Mouse (Mus musculus) hindbrain, embryonic 12.5 days (tissue): ENCODE results near the gene Gm20388. TPM values are rescaled to one million over a fixed set of nuclear protein-coding genes. Genes with fewer than 3 reads are reported as not detected.

ENCODE experiments used
- ATAC-seq: fragments of 200-750 bp; cut with Nextera tagmentation; 2 replicates; pipeline ENCODE4 v1.8.0; 2017; ENCODE audit warnings: moderate TSS enrichment; ENCODE audit not compliant: low FRiP score
- H3K27ac ChIP-seq: fragments of 300-500 bp; sonication (generic); 2 replicates; pipeline ENCODE4 v1.5.1; 2016; ENCODE audit warnings: mild to moderate bottlenecking
- H3K27me3 ChIP-seq: fragments of 300-500 bp; sonication (generic); 2 replicates; pipeline ENCODE4 v1.6.1; 2016; ENCODE audit warnings: mild to moderate bottlenecking
- H3K36me3 ChIP-seq: fragments of 300-500 bp; sonication (generic); 2 replicates; pipeline ENCODE4 v1.6.1; 2016; ENCODE audit warnings: mild to moderate bottlenecking
- H3K4me1 ChIP-seq: fragments of 300-500 bp; sonication (generic); 2 replicates; pipeline ENCODE4 v1.6.1; 2016
- H3K4me2 ChIP-seq: fragments of 300-500 bp; sonication (generic); replicated peaks from 2 replicates; pipeline ENCODE4 v1.6.1; 2016; ENCODE audit warnings: mild to moderate bottlenecking
- H3K4me3 ChIP-seq: fragments of 300-500 bp; sonication (generic); 2 replicates; pipeline ENCODE4 v1.5.1; 2016; ENCODE audit warnings: mild to moderate bottlenecking
- H3K9ac ChIP-seq: fragments of 300-500 bp; sonication (generic); 2 replicates; pipeline ENCODE4 v1.6.1; 2016; ENCODE audit warnings: mild to moderate bottlenecking, moderate library complexity
- H3K9me3 ChIP-seq: fragments of 300-500 bp; sonication (generic); replicated peaks from 2 replicates; pipeline ENCODE4 v1.6.1; 2016; ENCODE audit warnings: mild to moderate bottlenecking
- WGBS: fragments of 180-500 bp; shearing (Covaris S2); methylation state at CpG from one replicate; pipeline ENCODE4 v1.1.7; 2016; 5-methylcytosine and 5-hydroxymethylcytosine counted together
- polyA plus RNA-seq: library from polyadenylated mRNA; unstranded; fragments of >200 nt; fragmentation: Nextera tagmentation; extraction: Ambion mirVana; gene quantifications from 2 replicates; pipeline ENCODE4 v1.2.1, GENCODE M21; 2016

The Gm20388 gene
- polyA plus RNA-seq, 1 experiment from 2014 or later, result not detected

- no peak overlapping the region for H3K9ac ChIP-seq
- no peaks in the 10 kb centered on the region for H3K36me3 ChIP-seq
- no peaks in the 10 kb centered on the region for H3K9me3 ChIP-seq
- no peaks in the 10 kb centered on the region for H3K27me3 ChIP-seq
- H3K4me2 ChIP-seq, result no peak overlapping the region
- 88% methylated on average over 5 of the region's 5 CpGs for WGBS
- no peak overlapping the region for H3K4me3 ChIP-seq
- peaks cover 5% of the 10 kb centered on the region; the same call in 1 of the 2 replicates for H3K4me1 ChIP-seq
- no peak overlapping the region for H3K27ac ChIP-seq
- no peak for ATAC-seq
These were observed 3799.7 kb downstream of the Gm20388 start for GRCm38 (mm10) chr8:123710335-123710734.

- H3K4me3 ChIP-seq, result no peak overlapping the region
- no peak overlapping the region for H3K9ac ChIP-seq
- H3K36me3 ChIP-seq, result no peaks in the 10 kb centered on the region
- H3K9me3 ChIP-seq, result no peaks in the 10 kb centered on the region
- H3K4me2 ChIP-seq, result no peak overlapping the region
- ATAC-seq, result no peak
- no peak overlapping the region for H3K27ac ChIP-seq
- no peaks in the 10 kb centered on the region for H3K27me3 ChIP-seq
- WGBS, result 95% methylated on average over 5 of the region's 5 CpGs
- H3K4me1 ChIP-seq, result peaks cover 25% of the 10 kb centered on the region
These were observed 3803.8 kb downstream of the Gm20388 start for GRCm38 (mm10) chr8:123714451-123714850.

GRCm38 (mm10) chr8:123715916-123716592 is 3805.4 kb downstream of the Gm20388 start:
- Histone ChIP-seq H3K4me2 (no peak overlapping the region), H3K4me3 (no peak overlapping the region), H3K27me3 (no peaks in the 10 kb centered on the region), H3K9ac (no peak overlapping the region), H3K36me3 (no peaks in the 10 kb centered on the region), H3K9me3 (no peaks in the 10 kb centered on the region), H3K27ac (no peak overlapping the region), H3K4me1 (peaks cover 34% of the 10 kb centered on the region)
- ATAC-seq, result peak; percentile 15; the same call in 1 of the 2 replicates
- 29% methylated on average over 13 of the region's 13 CpGs for WGBS

GRCm38 (mm10) chr8:123717104-123717503 is 3806.5 kb downstream of the Gm20388 start:
- 51% methylated on average over 2 of the region's 2 CpGs for WGBS
- Histone ChIP-seq H3K27me3 (0 out of 2 replicates have a peak, but pooled peaks cover under 1% of the 10 kb centered on the region), H3K27ac (no peak overlapping the region), H3K4me1 (peaks cover 31% of the 10 kb centered on the region), H3K36me3 (no peaks in the 10 kb centered on the region), H3K4me3 (no peak overlapping the region), H3K9ac (no peak overlapping the region), H3K9me3 (no peaks in the 10 kb centered on the region), H3K4me2 (no peak overlapping the region)
- no peak for ATAC-seq

- no peak overlapping the region for H3K27ac ChIP-seq
These were observed 3807.2 kb downstream of the Gm20388 start for GRCm38 (mm10) chr8:123717516-123718490.

GRCm38 (mm10) chr8:123718752-123719151 is 3808.1 kb downstream of the Gm20388 start:
- H3K4me2 ChIP-seq, result no peak overlapping the region
- H3K9ac ChIP-seq, result no peak overlapping the region
- WGBS, result 68% methylated on average over 2 of the region's 2 CpGs
- no peak overlapping the region for H3K27ac ChIP-seq
- no peak for ATAC-seq
- H3K27me3 ChIP-seq, result 0 out of 2 replicates have a peak, but pooled peaks cover 4% of the 10 kb centered on the region
- H3K36me3 ChIP-seq, result no peaks in the 10 kb centered on the region
- H3K9me3 ChIP-seq, result no peaks in the 10 kb centered on the region
- no peak overlapping the region for H3K4me3 ChIP-seq
- H3K4me1 ChIP-seq, result peaks cover 31% of the 10 kb centered on the region

More at GRCm38 (mm10) chr8:123717516-123718490, 3807.2 kb downstream of the Gm20388 start:
- WGBS, result 73% methylated on average over 14 of the region's 15 CpGs
- Histone ChIP-seq H3K9me3 (no peaks in the 10 kb centered on the region), H3K36me3 (no peaks in the 10 kb centered on the region), H3K9ac (no peak overlapping the region), H3K27me3 (0 out of 2 replicates have a peak, but pooled peaks cover 4% of the 10 kb centered on the region), H3K4me2 (no peak overlapping the region), H3K4me3 (no peak overlapping the region), H3K4me1 (peaks cover 31% of the 10 kb centered on the region)
- 0 out of 2 replicates have a peak, but pooled peaks have one; percentile 14 for ATAC-seq

- no peak overlapping the region for H3K4me3 ChIP-seq
- ATAC-seq, result no peak
These were observed 3808.6 kb downstream of the Gm20388 start for GRCm38 (mm10) chr8:123719280-123719679.

GRCm38 (mm10) chr8:123719811-123720210 is 3809.2 kb downstream of the Gm20388 start:
- Histone ChIP-seq H3K4me2 (no peak overlapping the region), H3K9me3 (no peaks in the 10 kb centered on the region), H3K27me3 (0 out of 2 replicates have a peak, but pooled peaks cover 4% of the 10 kb centered on the region), H3K4me3 (no peak overlapping the region), H3K9ac (no peak overlapping the region), H3K4me1 (peaks cover 31% of the 10 kb centered on the region), H3K36me3 (no peaks in the 10 kb centered on the region), H3K27ac (no peak overlapping the region)
- ATAC-seq, result no peak
- WGBS, result 62% methylated on average over 5 of the region's 5 CpGs

More at GRCm38 (mm10) chr8:123719280-123719679, 3808.6 kb downstream of the Gm20388 start:
- Histone ChIP-seq H3K4me2 (no peak overlapping the region), H3K9ac (no peak overlapping the region), H3K27ac (no peak overlapping the region), H3K27me3 (0 out of 2 replicates have a peak, but pooled peaks cover 4% of the 10 kb centered on the region), H3K4me1 (peaks cover 31% of the 10 kb centered on the region), H3K9me3 (no peaks in the 10 kb centered on the region), H3K36me3 (no peaks in the 10 kb centered on the region)
- 82% methylated on average over 6 of the region's 6 CpGs for WGBS

- Histone ChIP-seq H3K4me1 (peaks cover 32% of the 10 kb centered on the region), H3K9ac (no peak overlapping the region), H3K4me3 (no peak overlapping the region), H3K27ac (no peak overlapping the region), H3K27me3 (0 out of 2 replicates have a peak, but pooled peaks cover 4% of the 10 kb centered on the region), H3K9me3 (no peaks in the 10 kb centered on the region), H3K36me3 (no peaks in the 10 kb centered on the region), H3K4me2 (no peak overlapping the region)
- 16% methylated on average over 12 of the region's 12 CpGs for WGBS
- no peak for ATAC-seq
These were observed 3809.9 kb downstream of the Gm20388 start for GRCm38 (mm10) chr8:123720471-123721001.

GRCm38 (mm10) chr8:123722245-123722644 is 3811.6 kb downstream of the Gm20388 start:
- 89% methylated on average over 5 of the region's 5 CpGs for WGBS

GRCm38 (mm10) chr8:123724752-123725151 is 3814.1 kb downstream of the Gm20388 start:
- peaks cover 26% of the 10 kb centered on the region for H3K4me1 ChIP-seq
- H3K36me3 ChIP-seq, result no peaks in the 10 kb centered on the region
- no peaks in the 10 kb centered on the region for H3K9me3 ChIP-seq
- ATAC-seq, result no peak
- no peak overlapping the region for H3K4me3 ChIP-seq
- WGBS, result 94% methylated on average over 10 of the region's 10 CpGs
- H3K4me2 ChIP-seq, result no peak overlapping the region
- H3K27me3 ChIP-seq, result peaks cover 7% of the 10 kb centered on the region; the same call in 1 of the 2 replicates
- H3K9ac ChIP-seq, result no peak overlapping the region
- no peak overlapping the region for H3K27ac ChIP-seq

More at GRCm38 (mm10) chr8:123722245-123722644, 3811.6 kb downstream of the Gm20388 start:
- Histone ChIP-seq H3K9me3 (no peaks in the 10 kb centered on the region), H3K4me2 (no peak overlapping the region), H3K36me3 (no peaks in the 10 kb centered on the region), H3K27ac (no peak overlapping the region), H3K4me1 (peaks cover 16% of the 10 kb centered on the region), H3K9ac (no peak overlapping the region), H3K27me3 (peaks cover 4% of the 10 kb centered on the region; the same call in 1 of the 2 replicates), H3K4me3 (no peak overlapping the region)
- ATAC-seq, result no peak

GRCm38 (mm10) chr8:123725261-123725660 is 3814.6 kb downstream of the Gm20388 start:
- Histone ChIP-seq H3K9me3 (no peaks in the 10 kb centered on the region), H3K27me3 (peaks cover 7% of the 10 kb centered on the region; the same call in 1 of the 2 replicates), H3K27ac (no peak overlapping the region), H3K4me3 (no peak overlapping the region), H3K4me1 (peaks cover 29% of the 10 kb centered on the region), H3K9ac (no peak overlapping the region), H3K4me2 (no peak overlapping the region), H3K36me3 (no peaks in the 10 kb centered on the region)
- WGBS, result 56% methylated on average over 7 of the region's 7 CpGs
- ATAC-seq, result no peak
